Mouse (Mus musculus): ENCODE results near the gene Tjp3. TPM values are rescaled to one million over a fixed set of nuclear protein-coding genes. Genes with fewer than 3 reads are reported as not detected.
A peak's percentile ranks its signal among the peaks of the same experiment; 100 is the strongest.

Tjp3 gene
- polyA plus RNA-seq, 1 experiment from 2014 or later, result 4.8 TPM

- no peaks in the 10 kb centered on the region for H3K9me3 ChIP-seq (replicated peaks; ENCODE audit: control insufficient read depth, low read length)
Observed at GRCm38 (mm10) chr10:81286586-81286985, 4.8 kb downstream of the Tjp3 start.

GRCm38 (mm10) chr10:81285694-81286450, 5.5 kb downstream of the Tjp3 start:
- peak; percentile 93 for DNase-seq (ENCODE audit: low spot score)
- Histone ChIP-seq H3K36me3 (ENCODE audit: control insufficient read depth, insufficient read depth, low read length) (no peaks in the 10 kb centered on the region), H3K9me3 (replicated peaks; ENCODE audit: control insufficient read depth, low read length) (no peaks in the 10 kb centered on the region), H3K9ac (ENCODE audit: low read length) (peak overlapping the region; percentile 67), H3K27ac (ENCODE audit: low read depth, low read length) (no peak overlapping the region), H3K4me1 (ENCODE audit: control insufficient read depth, insufficient read depth, low read length) (peaks cover 3% of the 10 kb centered on the region; the same call in 1 of the 2 replicates), H3K27me3 (replicated peaks; ENCODE audit: control insufficient read depth, insufficient read depth, low read length) (peaks cover 7% of the 10 kb centered on the region; the same call in 1 of the 2 replicates), H3K4me3 (ENCODE audit: low read depth, low read length) (peak overlapping the region; percentile 43), H3K4me2 (ENCODE audit: low read length) (peak overlapping the region; percentile 73)
- WGBS, result 1% methylated on average over 54 of the region's 54 CpGs
- peak; percentile 87 for ATAC-seq

More at GRCm38 (mm10) chr10:81286586-81286985, 4.8 kb downstream of the Tjp3 start:
- H3K36me3 ChIP-seq (ENCODE audit: control insufficient read depth, insufficient read depth, low read length), result no peaks in the 10 kb centered on the region
- peaks cover 7% of the 10 kb centered on the region; the same call in 1 of the 2 replicates for H3K27me3 ChIP-seq (replicated peaks; ENCODE audit: control insufficient read depth, insufficient read depth, low read length)
- H3K4me3 ChIP-seq (ENCODE audit: low read depth, low read length), result no peak overlapping the region
- DNase-seq (ENCODE audit: low spot score), result no peak
- H3K27ac ChIP-seq (ENCODE audit: low read depth, low read length), result no peak overlapping the region
- H3K9ac ChIP-seq (ENCODE audit: low read length), result no peak overlapping the region
- WGBS, result 52% methylated on average over 6 of the region's 6 CpGs
- H3K4me1 ChIP-seq (ENCODE audit: control insufficient read depth, insufficient read depth, low read length), result peaks cover 3% of the 10 kb centered on the region; the same call in 1 of the 2 replicates
- no peak for ATAC-seq
- H3K4me2 ChIP-seq (ENCODE audit: low read length), result no peak overlapping the region

GRCm38 (mm10) chr10:81284719-81285118, 6.7 kb downstream of the Tjp3 start:
- Histone ChIP-seq H3K27me3 (replicated peaks; ENCODE audit: control insufficient read depth, insufficient read depth, low read length) (peaks cover 7% of the 10 kb centered on the region; the same call in 1 of the 2 replicates), H3K4me3 (ENCODE audit: low read depth, low read length) (peak overlapping the region; percentile 43; the same call in 1 of the 2 replicates)
- 14% methylated on average over 17 of the region's 17 CpGs for WGBS

GRCm38 (mm10) chr10:81284189-81284588, 7.2 kb downstream of the Tjp3 start:
- H3K36me3 ChIP-seq (ENCODE audit: control insufficient read depth, insufficient read depth, low read length), result no peaks in the 10 kb centered on the region
- H3K4me1 ChIP-seq (ENCODE audit: control insufficient read depth, insufficient read depth, low read length), result no peaks in the 10 kb centered on the region
- H3K4me3 ChIP-seq (ENCODE audit: low read depth, low read length), result no peak overlapping the region
- ATAC-seq, result no peak
- H3K27ac ChIP-seq (ENCODE audit: low read depth, low read length), result no peak overlapping the region
- no peaks in the 10 kb centered on the region for H3K9me3 ChIP-seq (replicated peaks; ENCODE audit: control insufficient read depth, low read length)
- 62% methylated on average over 6 of the region's 6 CpGs for WGBS
- H3K9ac ChIP-seq (ENCODE audit: low read length), result no peak overlapping the region
- H3K27me3 ChIP-seq (replicated peaks; ENCODE audit: control insufficient read depth, insufficient read depth, low read length), result peaks cover 7% of the 10 kb centered on the region; the same call in 1 of the 2 replicates
- H3K4me2 ChIP-seq (ENCODE audit: low read length), result no peak overlapping the region
- DNase-seq (ENCODE audit: low spot score), result no peak

More at GRCm38 (mm10) chr10:81284719-81285118, 6.7 kb downstream of the Tjp3 start:
- Histone ChIP-seq H3K9ac (ENCODE audit: low read length) (0 out of 2 replicates have a peak overlapping the region, but pooled peaks have one; percentile 67), H3K9me3 (replicated peaks; ENCODE audit: control insufficient read depth, low read length) (no peaks in the 10 kb centered on the region), H3K4me1 (ENCODE audit: control insufficient read depth, insufficient read depth, low read length) (no peaks in the 10 kb centered on the region), H3K36me3 (ENCODE audit: control insufficient read depth, insufficient read depth, low read length) (no peaks in the 10 kb centered on the region), H3K27ac (ENCODE audit: low read depth, low read length) (no peak overlapping the region), H3K4me2 (ENCODE audit: low read length) (peak overlapping the region; percentile 73)
- ATAC-seq (no peak), DNase-seq (ENCODE audit: low spot score) (no peak)

- Histone ChIP-seq H3K27ac (ENCODE audit: low read depth, low read length) (no peak overlapping the region), H3K9me3 (replicated peaks; ENCODE audit: control insufficient read depth, low read length) (no peaks in the 10 kb centered on the region), H3K4me1 (ENCODE audit: control insufficient read depth, insufficient read depth, low read length) (no peaks in the 10 kb centered on the region), H3K4me3 (ENCODE audit: low read depth, low read length) (no peak overlapping the region), H3K36me3 (ENCODE audit: control insufficient read depth, insufficient read depth, low read length) (no peaks in the 10 kb centered on the region), H3K27me3 (replicated peaks; ENCODE audit: control insufficient read depth, insufficient read depth, low read length) (0 out of 2 replicates have a peak, but pooled peaks cover 3% of the 10 kb centered on the region), H3K4me2 (ENCODE audit: low read length) (no peak overlapping the region), H3K9ac (ENCODE audit: low read length) (no peak overlapping the region)
- DNase-seq (ENCODE audit: low spot score) (no peak), ATAC-seq (no peak)
- 48% methylated on average over 10 of the region's 10 CpGs for WGBS
Observed at GRCm38 (mm10) chr10:81279496-81279895, 11.9 kb downstream of the Tjp3 start.

- ATAC-seq, result no peak
Observed at GRCm38 (mm10) chr10:81277676-81278075, 13.7 kb downstream of the Tjp3 start.

GRCm38 (mm10) chr10:81273842-81274241, 17.5 kb downstream of the Tjp3 start:
- WGBS, result 95% methylated on average over 19 of the region's 19 CpGs
- Histone ChIP-seq H3K9ac (ENCODE audit: low read length) (no peak overlapping the region), H3K36me3 (ENCODE audit: control insufficient read depth, insufficient read depth, low read length) (peaks cover 32% of the 10 kb centered on the region), H3K27ac (ENCODE audit: low read depth, low read length) (no peak overlapping the region), H3K4me3 (ENCODE audit: low read depth, low read length) (no peak overlapping the region), H3K27me3 (replicated peaks; ENCODE audit: control insufficient read depth, insufficient read depth, low read length) (no peaks in the 10 kb centered on the region), H3K4me2 (ENCODE audit: low read length) (no peak overlapping the region), H3K4me1 (ENCODE audit: control insufficient read depth, insufficient read depth, low read length) (no peaks in the 10 kb centered on the region), H3K9me3 (replicated peaks; ENCODE audit: control insufficient read depth, low read length) (no peaks in the 10 kb centered on the region)
- no peak for DNase-seq (ENCODE audit: low spot score)
- ATAC-seq, result no peak

More at GRCm38 (mm10) chr10:81277676-81278075, 13.7 kb downstream of the Tjp3 start:
- H3K4me1 ChIP-seq (ENCODE audit: control insufficient read depth, insufficient read depth, low read length), result no peaks in the 10 kb centered on the region
- H3K36me3 ChIP-seq (ENCODE audit: control insufficient read depth, insufficient read depth, low read length), result peaks cover 12% of the 10 kb centered on the region
- H3K4me3 ChIP-seq (ENCODE audit: low read depth, low read length), result no peak overlapping the region
- DNase-seq (ENCODE audit: low spot score), result no peak
- no peak overlapping the region for H3K27ac ChIP-seq (ENCODE audit: low read depth, low read length)
- no peaks in the 10 kb centered on the region for H3K9me3 ChIP-seq (replicated peaks; ENCODE audit: control insufficient read depth, low read length)
- no peak overlapping the region for H3K4me2 ChIP-seq (ENCODE audit: low read length)
- 85% methylated on average over 22 of the region's 22 CpGs for WGBS
- H3K27me3 ChIP-seq (replicated peaks; ENCODE audit: control insufficient read depth, insufficient read depth, low read length), result no peaks in the 10 kb centered on the region
- no peak overlapping the region for H3K9ac ChIP-seq (ENCODE audit: low read length)

GRCm38 (mm10) chr10:81272356-81272755, 19.0 kb downstream of the Tjp3 start:
- 92% methylated on average over 21 of the region's 21 CpGs for WGBS

More at GRCm38 (mm10) chr10:81272356-81272755, 19.0 kb downstream of the Tjp3 start:
- H3K36me3 ChIP-seq (ENCODE audit: control insufficient read depth, insufficient read depth, low read length), result peaks cover 32% of the 10 kb centered on the region
- H3K27ac ChIP-seq (ENCODE audit: low read depth, low read length), result no peak overlapping the region
- DNase-seq (ENCODE audit: low spot score) (no peak), ATAC-seq (no peak)
- H3K9me3 ChIP-seq (replicated peaks; ENCODE audit: control insufficient read depth, low read length), result no peaks in the 10 kb centered on the region
- H3K4me1 ChIP-seq (ENCODE audit: control insufficient read depth, insufficient read depth, low read length), result peaks cover 5% of the 10 kb centered on the region; the same call in 1 of the 2 replicates
- no peaks in the 10 kb centered on the region for H3K27me3 ChIP-seq (replicated peaks; ENCODE audit: control insufficient read depth, insufficient read depth, low read length)
- H3K4me3 ChIP-seq (ENCODE audit: low read depth, low read length), result no peak overlapping the region
- no peak overlapping the region for H3K4me2 ChIP-seq (ENCODE audit: low read length)
- H3K9ac ChIP-seq (ENCODE audit: low read length), result no peak overlapping the region

All from forebrain, embryonic 14.5 days (tissue).